Mouse (Mus musculus) left cerebral cortex, adult 9 months (tissue): Measurements from ENCODE around the gene Cdh20.
"Not testable (repeated sequence)": the region's sequence is repeated elsewhere in the genome, so short reads cannot be mapped to it uniquely, and the experiment has no call there.

ENCODE experiments used
- DNase-seq, 2 experiments: peaks; one replicate each; pipeline ENCODE4 v3.0.0; 2022; ENCODE audit warnings: low spot score in 2 of 2

Gene Cdh20

DNA sequence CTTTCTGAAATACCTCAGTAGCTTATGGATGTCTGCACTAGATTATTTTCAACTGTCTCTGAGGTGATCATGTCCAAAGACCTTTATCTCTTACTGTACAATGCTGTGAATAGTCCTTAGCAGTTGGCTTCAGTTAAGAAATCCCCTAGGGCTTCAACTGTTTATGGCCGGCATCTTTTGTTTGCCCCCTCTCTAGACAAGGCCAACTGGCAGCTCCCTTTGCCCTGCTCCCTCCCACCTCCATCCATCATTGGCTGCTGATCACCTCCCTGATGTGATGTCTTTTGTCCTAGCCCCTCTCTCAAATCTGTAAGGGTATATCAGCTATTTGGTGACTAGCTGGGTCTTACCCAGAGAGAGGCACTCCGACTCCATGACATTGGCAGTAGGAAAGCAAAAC is 148.2 kb downstream of the Cdh20 start:
- DNase-seq: no peak

DNA sequence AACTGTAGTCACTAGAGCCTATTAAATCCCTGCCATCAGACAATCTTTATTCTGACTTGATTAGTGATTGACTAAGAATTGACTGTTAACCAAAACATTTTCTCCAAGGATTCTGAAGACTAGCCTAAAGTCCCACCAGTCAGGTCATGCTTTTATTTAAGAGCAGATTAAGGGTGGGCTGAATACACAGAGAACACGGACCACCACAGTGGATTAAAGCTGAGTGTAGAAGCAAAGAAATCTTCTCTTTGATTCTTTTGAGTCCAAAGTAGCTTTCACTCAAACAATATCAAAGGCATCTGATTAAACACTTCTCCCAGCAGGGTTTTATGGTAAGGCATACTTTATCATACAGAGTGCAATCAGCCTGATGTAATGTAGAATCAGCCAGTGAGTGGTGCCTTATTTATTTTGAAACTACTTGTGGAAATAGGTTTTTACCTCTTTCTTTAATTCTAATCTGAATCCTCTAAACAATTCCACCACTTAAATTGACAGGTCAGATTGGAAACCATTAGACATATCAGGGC is 149.0 kb downstream of the Cdh20 start:
- DNase-seq: no peak

DNA sequence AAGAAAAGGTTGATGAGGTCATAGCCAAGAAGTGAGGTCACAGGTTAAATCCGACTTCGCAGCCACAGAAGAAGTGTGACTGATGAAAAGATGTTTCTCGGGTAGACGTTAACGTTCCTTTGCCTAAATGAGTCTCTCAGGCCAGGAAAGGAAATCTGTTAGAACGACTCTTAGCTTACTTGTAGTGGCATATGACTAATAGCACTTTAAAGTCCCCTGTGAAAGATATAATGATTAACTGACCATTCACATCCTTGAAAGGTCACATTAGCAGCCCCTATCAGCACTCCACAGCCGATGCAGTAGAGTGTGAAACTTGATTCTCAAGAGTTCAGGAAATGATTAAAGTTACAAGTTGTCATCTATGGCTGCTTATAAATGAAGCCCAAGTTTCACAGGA is 164.7 kb downstream of the Cdh20 start:
- no peak for DNase-seq

DNA sequence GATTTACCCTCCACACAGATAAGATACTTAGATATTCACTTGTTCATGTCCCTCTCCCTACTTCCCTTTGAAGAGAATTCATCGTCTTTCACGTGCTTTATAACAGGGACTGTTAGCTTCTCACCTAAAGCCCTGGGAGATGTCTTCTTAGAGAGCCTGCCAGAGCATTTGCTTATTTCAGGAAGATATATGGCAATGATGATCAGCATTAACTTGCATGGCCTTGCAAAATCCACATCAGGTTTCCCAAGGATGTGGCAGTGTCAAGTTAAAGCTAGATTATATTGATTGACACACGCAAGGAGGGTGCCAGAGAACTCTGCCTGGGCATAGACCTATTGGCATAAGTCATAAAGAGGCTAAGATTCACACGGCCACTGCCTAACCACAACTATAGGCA is 168.6 kb downstream of the Cdh20 start:
- DNase-seq: no peak

DNA sequence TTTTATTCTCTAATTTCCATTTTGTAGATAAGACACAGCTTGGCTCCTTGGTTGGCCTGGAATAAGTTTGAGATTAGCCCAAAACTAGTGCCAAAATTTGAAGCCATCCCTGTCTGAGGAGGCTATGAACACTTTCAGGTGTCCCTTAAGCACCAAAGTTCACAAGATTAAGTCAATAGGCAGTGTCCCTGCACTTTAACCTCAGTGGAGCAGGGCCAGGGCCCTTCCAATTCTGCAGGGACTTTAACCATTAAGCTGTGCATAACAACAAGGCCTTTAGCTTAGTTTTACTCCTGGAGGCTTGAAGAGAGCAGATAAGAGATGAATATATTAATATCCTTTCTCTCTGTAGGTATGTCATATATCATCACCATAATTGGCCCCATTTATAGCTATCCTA is 170.8 kb downstream of the Cdh20 start:
- DNase-seq: no peak

- peak in 1 of 2 experiments; percentile 57 for DNase-seq
Observed at GRCm38 (mm10) chr1:104944470-104945109, 176.3 kb downstream of the Cdh20 start.

- no peak for DNase-seq
Observed at GRCm38 (mm10) chr1:104945110-104945489, 176.8 kb downstream of the Cdh20 start.

- not testable (repeated sequence) for DNase-seq
Observed at GRCm38 (mm10) chr1:104949640-104950039, 181.3 kb downstream of the Cdh20 start.

DNA sequence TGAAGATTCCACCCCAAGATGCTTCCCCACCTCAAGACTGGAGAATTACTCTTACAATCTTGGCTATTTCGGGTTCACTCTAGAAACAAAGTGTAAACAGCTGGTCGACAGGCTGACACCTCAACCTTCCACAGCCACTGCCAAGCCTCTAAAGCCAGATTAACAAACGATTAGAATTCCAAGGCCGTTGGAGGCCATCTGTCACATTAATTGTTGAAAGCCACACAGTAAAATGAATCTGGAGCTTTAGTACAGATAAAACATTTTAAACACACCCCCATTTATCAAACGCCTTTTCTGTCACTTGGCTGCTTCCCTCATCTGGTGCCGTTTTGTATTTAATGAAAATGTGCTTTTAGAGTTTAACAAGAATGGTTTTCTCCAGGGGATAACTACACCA is 188.7 kb downstream of the Cdh20 start:
- no peak for DNase-seq

GRCm38 (mm10) chr1:104961670-104962069 is 193.3 kb downstream of the Cdh20 start:
- DNase-seq: no peak

DNA sequence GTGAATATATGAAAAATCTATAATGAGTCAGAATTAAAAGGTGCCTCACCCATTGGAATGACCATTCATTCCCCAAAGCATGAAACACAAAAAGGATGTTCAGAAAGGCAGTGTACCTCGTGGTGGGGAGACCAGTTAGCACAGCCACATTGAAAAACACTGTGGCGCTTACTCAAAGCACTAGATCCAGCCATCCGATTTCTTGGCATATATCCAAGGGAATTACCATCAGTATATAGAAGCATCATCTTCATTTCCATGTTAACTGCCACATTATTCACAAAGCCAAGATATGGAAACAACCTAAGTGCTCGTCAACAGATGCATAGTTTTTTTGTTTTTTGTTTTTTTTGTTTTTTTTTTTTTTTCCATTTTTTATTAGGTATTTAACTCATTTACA is 193.9 kb downstream of the Cdh20 start:
- no peak for DNase-seq

GRCm38 (mm10) chr1:104979068-104979467 is 210.7 kb downstream of the Cdh20 start:
- peak in 1 of 2 experiments; percentile 43 for DNase-seq

- DNase-seq: no peak
Observed at GRCm38 (mm10) chr1:104980273-104980672, 211.9 kb downstream of the Cdh20 start.

DNA sequence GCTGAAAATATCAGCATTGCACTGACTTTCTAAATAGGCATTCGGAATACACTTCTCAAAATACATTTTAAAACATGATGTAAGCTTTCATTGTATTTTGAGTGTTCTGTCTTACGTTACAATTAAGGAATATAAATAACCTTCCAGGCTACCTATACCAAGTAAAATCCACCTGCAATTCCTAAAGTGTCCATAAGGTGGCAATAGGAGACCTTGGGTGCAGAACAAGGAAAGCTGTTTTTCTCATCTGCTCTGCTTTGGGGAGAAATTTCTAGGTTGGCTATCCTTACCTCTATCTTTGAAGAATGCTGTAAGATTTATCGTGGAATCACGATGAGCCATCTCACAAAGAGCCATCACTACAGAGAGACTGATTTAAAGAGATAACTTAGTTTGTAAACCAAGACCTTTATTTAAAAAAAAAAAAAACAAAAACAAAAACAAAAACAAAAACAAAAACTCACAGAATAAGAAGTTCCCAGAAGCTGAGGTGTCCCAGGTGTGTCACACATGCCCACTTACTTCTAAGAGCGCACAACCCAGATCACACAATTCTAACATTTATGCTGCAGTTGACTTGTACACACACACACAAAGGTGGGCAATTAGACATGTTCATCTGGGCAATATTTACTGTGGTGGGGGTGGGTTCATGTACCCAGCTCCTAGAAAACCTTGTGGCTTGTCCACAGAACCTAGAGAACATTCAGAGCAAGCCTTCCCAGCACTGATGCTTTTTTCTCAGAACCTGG is 218.1 kb downstream of the Cdh20 start:
- peak in 1 of 2 experiments; percentile 40 for DNase-seq

- DNase-seq: no peak
Observed at GRCm38 (mm10) chr1:104987526-104987925, 219.2 kb downstream of the Cdh20 start.

- no peak for DNase-seq
Observed at GRCm38 (mm10) chr1:104992441-104992840, 224.1 kb downstream of the Cdh20 start.

DNA sequence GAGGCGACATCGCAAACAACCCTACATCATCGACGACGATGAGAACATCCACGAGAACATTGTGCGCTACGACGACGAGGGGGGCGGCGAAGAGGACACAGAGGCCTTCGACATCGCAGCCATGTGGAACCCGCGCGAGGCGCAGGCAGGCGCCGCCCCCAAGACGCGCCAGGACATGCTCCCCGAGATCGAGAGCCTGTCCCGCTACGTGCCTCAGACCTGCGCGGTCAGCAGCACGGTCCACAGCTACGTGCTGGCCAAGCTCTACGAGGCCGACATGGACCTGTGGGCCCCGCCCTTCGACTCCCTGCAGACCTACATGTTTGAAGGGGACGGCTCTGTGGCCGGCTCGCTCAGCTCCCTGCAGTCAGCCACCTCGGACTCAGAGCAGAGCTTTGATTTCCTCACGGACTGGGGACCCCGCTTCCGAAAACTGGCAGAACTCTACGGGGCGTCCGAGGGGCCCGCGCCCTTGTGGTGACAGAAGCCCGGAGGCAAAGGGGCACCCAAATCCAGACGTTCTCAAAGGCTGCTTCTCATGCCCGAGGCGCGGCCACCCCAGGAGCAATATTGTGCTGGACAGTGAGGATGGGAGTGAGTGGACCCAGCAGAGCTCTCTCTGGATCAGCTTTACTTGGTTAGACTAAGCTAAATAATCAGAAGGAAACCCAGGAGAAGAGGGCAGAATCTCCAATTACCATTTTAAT is 225.7 kb downstream of the Cdh20 start:
- no peak for DNase-seq

DNA sequence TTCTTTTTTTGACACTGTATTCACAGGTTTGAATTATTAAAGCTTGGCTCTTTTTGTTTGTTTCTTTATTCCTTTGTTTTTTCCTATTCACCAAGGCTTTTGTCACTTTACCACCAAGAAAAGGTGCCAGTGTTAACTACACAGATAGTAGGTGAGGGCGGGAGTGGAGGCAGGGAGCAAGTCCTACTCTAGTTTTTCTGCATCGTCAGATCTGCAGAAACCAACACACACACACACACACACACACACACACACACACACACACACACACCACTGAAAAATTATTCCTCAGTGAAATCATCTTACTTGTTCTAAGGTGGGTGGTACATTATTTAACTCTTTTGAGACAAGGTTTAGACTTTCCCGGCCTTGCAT is 226.3 kb downstream of the Cdh20 start:
- DNase-seq: no peak

GRCm38 (mm10) chr1:104997814-104998213 is 229.5 kb downstream of the Cdh20 start:
- DNase-seq: no peak

DNA sequence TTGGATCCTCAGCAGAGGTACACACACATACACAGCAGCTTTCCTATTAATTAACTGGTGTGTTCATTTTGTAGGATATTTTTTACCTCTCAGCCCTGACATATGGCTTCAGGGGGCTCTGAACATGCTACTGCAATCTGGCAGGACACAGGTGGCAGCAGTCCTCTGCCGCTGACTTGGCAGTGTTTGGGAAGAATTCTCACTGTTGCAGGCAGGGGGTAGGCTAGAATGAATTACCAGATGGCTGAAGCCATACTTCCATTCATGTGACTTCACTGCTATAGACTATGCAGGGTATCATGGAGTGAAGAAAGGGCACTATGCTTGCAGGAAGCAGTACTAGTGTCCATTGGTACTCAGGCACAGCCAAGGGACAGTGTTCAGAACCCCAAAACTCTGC is 233.8 kb downstream of the Cdh20 start:
- no peak for DNase-seq

- DNase-seq: no peak
Observed at GRCm38 (mm10) chr1:105003786-105004185, 235.5 kb downstream of the Cdh20 start.

DNA sequence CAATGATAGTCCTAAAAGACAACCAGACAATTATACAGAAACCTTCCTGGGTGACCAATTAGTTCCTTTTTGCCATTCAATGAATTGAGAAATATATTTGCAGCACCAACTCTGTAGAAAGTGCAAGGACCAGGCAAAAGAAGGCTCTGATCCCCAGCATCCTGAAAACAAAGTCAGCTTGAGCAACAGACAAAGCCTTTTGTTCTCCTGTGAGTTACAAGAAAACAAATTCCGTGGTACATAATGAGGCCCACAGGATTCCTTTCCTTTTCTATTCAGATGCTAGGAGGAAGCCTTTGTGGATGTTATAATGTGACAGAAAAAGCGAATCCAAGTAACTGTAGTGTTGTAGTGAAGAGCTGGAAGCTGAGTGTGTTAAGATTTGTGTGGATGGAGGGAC is 244.3 kb downstream of the Cdh20 start:
- DNase-seq: no peak

GRCm38 (mm10) chr1:105013291-105013690 is 245.0 kb downstream of the Cdh20 start:
- DNase-seq: no peak
